Mouse (Mus musculus): Measurements from ENCODE around the gene Kdm7a.
A peak's percentile ranks its signal among the peaks of the same experiment; 100 is the strongest.

The Kdm7a gene

DNA sequence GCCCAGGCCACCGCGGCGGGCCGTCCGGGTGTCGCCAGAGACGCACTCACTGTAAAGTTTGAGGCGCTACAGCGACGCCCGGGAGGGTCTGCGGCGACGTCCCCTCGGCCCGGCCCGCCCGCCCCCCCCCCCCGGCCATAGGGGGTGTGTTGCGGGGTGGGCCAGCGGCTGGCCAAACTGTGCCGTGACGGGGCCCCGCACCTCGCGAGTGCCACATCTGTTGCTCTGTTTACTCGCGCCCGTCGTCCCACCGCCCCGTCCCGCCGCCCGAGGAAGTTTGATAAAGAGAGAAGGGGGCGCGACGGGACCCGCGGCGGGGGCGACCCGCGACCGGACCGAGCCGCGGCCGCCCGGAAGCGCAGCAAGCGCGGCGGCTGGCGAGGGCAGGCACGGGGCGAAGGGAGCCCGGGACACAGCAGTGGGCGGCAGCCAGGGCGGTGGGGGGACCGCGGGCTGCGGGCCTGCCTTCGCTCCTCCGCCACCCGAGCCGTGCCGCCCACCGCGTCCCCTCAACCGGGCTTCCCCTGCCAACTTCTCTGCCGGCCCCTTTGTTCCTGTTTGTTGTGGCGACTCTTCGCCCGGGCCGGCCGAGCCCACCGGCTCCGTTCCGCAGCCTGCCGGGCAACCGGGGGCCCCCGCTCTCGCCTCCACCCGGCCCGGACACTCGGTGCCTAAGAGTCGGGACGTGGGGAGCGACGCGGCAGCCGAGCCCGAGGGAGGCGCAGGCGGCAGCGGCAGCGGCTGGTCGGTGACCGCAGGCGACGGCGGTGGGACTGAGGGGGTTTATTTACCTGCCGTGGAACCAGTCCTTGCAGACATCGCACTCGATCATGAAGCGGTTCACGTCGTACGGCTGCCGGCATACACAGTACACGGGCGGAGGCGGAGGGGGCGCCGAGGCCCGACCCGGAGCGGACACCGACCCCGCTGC lies 674 bp downstream of the Kdm7a start:
- peak in 1 of 2 experiments; percentile 69 for DNase-seq (ENCODE audit: low spot score in 2 of 2)

DNA sequence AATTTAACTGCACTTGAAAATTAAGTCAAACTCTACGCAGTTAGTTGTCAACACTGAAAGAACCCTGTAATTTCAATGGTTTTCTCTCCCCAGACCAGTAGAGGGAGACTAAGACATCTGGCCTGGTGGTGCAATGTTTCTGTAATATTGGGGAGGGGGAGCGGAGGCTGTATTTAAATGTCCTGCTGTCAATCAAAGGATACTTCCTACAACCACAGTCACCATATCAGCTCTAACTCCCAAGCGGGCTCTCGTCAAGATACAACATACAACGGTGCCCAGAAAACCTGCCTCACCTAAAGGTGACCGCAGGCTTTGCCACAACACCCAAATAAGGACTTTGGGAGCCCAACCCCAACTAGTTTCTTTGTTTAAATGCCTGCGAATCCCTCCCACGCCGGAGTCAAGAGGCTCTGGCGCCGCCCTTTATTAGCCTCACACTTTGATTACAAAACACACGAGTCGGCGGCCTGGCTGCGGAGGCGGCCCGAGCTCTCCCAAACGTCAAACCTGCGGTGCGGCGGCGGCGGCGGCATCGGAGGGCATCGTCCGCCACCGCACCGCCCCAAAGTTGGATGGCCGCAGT lies 1.4 kb downstream of the Kdm7a start:
- peak; percentile 81 to 84 for DNase-seq (ENCODE audit: low spot score in 2 of 2)

- DNase-seq (ENCODE audit: low spot score in 2 of 2) = no peak
These were observed 2.1 kb downstream of the Kdm7a start for GRCm38 (mm10) chr6:39204444-39204843.

DNA sequence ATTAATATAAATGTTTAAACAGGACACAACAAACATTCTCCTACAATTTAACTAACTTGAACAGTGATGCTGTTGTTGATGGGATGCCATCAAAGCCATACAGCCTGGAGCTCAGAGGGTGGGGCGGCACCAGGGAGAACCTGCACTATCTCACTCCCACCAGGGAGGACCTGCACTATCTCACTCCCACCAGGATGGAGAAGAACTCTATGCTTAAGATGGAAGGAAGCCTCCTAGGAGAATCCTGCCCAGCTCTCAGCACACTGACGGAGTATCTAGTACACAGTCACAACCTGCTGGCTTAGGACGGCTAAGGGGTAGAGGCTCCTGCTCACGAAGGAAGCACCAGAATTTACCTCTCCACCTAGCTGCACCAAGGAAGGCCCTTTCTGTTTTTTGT lies 3.4 kb downstream of the Kdm7a start:
- DNase-seq (ENCODE audit: low spot score in 2 of 2) = peak; percentile 68 to 85

GRCm38 (mm10) chr6:39193006-39193405 lies 13.6 kb downstream of the Kdm7a start:
- no peak for DNase-seq (ENCODE audit: low spot score in 2 of 2)

DNA sequence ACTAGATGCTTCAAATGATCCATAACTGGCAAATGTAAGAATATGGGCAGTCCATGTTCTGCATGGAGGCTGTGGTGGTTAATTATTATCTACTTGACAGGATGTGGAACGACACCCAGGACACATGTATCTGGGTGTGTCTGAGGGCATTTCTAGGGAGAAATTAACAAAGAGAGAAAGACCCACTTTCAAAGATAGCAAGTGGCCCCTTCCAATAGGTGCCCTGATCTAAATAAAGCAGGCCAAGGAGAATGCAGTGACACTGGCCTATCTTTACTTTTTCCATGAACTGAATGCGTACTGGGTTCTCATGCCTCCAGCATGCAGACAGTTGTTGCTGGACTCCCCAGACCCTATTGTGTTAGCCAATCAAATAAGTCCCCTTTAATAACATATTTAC lies 15.1 kb downstream of the Kdm7a start:
- DNase-seq (ENCODE audit: low spot score in 2 of 2) = no peak

- DNase-seq (ENCODE audit: low spot score in 2 of 2) = no peak
These were observed 19.4 kb downstream of the Kdm7a start for GRCm38 (mm10) chr6:39187227-39187626.

- DNase-seq (ENCODE audit: low spot score in 2 of 2) = no peak
These were observed 37.5 kb downstream of the Kdm7a start for GRCm38 (mm10) chr6:39169089-39169488.

DNA sequence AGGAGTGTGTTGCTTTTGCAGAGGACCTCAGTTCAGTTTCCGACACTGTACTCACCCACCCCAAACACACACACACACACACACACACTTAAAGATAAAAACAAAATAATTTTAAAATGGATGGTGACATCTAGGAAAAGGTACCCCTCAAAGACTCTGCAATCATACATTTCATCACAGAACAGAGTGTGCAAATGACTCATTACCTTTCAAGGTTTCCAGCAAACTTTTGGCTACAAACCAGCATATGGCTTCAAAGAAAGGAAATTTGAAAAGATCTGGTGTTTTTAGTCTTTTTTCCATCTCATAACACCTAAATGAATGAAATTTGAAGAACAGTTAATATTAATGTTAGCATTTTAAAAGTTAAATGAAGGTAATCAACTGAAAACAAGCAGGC lies 41.7 kb downstream of the Kdm7a start:
- no peak for DNase-seq (ENCODE audit: low spot score in 2 of 2)

DNA sequence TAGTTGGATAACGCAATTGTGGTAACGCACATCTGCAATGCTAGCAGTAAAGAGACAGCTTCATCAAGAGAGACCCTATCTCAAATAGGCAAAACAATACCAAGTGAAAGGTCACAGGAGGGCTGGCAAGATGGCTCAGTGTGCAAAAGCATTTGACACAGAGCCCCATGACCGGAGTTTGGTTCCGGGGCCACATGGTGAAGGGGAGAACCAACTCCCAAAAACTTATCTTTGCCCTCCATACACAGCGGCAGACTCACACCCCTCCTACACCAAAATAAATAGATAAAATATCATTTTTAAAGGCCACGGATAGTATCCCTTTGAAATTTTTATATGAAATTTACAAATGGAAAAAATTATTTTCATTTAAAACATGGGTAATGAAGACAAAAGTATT lies 44.6 kb downstream of the Kdm7a start:
- no peak for DNase-seq (ENCODE audit: low spot score in 2 of 2)

DNA sequence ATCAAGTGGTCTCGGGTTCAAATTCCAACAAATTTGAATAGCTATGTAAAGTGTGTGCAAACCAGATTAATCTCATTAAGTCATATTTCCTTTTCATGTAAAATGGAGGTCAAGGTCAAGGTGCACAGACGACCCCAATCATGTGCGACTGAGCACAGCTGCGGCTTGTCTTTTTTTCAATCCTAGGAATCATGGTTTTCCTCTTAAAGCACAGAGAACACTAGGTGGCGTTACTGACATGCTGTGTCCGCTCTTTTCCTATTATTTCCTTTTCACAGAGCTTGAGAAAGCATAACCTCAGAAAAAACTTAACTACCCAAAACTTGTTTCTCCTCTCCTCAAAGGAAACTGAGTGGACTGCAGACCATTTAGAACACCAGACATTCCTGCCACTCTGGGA lies 60.5 kb downstream of the Kdm7a start:
- no peak for DNase-seq (ENCODE audit: low spot score in 2 of 2)

DNA sequence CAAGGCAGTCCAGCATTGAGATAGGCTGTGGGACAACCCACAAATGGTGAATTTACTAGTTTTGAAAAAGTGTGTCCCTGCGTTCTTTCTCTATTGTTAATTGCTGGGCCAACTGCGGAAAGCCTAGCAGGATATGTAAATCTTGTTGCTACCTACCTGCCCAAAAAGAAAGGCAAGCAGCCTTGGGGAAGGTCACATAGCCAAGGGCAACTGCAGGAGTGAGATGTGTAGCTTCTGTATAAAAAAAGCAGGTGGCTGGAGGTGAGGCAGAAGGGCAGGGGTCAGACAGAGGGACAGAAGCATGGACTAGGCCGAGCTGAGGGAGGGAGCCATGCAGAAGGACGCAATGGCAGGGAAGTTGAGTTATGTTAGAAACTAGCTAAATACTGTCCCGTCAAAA lies 74.0 kb downstream of the Kdm7a start:
- no peak for DNase-seq (ENCODE audit: low spot score in 2 of 2)

DNA sequence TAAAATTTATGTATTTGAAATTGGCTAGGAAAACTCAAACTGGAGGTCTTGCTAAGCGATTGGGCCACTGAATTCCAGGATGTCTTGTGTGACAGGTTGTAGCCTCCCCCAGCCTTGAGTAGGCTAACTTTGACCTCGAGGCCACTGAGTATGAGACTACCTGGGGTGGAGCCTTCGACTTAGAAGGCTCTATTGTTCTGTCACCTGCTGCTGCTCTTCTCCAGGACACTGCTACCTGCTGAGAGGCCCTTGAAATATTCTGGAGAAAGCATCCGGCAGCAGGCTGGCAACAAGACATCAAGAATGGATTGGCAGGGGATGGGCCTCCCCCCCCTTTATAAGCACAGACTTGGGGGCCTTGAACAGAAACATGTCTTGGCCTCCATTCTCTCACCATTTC lies 75.1 kb downstream of the Kdm7a start:
- DNase-seq (ENCODE audit: low spot score in 2 of 2) = no peak

DNA sequence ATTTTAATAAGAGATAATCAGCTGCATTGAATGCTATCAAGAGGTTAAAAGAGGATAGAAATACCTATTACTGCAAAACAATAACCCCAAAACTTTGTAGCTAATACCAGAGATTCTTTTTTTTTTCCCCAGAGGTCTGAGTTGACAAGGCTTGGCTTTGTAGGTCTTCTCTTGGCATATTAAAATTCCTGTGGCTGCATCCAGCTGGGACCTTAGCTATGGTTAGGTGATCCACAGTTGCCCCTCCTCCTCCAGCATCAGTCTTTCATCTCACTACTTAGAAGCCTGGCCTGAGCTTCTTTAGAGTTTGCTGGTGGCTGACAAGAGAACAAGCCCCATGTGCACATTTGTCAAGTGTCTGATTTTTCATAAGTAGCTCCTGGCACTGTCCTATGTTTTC lies 81.9 kb downstream of the Kdm7a start:
- DNase-seq (ENCODE audit: low spot score in 2 of 2) = no peak

DNA sequence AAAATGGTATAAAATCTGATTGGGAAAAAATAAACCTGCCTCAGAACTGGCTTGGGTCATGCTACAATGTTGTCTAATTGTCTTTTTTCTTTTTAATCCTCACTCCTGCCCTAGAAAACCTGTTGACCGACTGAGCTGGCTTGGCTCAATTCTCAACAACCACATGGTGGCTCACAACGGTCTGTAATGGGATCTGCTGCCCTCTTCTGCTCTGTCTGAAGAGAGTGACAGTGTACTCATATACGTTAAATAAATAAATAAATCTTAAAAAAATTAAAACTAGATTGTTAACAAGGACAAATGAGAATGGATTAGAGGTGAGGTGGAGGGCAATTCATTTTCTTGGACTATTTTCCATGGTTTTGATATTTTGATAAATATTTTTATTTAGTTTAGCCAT lies 85.9 kb downstream of the Kdm7a start:
- no peak for DNase-seq (ENCODE audit: low spot score in 2 of 2)

DNA sequence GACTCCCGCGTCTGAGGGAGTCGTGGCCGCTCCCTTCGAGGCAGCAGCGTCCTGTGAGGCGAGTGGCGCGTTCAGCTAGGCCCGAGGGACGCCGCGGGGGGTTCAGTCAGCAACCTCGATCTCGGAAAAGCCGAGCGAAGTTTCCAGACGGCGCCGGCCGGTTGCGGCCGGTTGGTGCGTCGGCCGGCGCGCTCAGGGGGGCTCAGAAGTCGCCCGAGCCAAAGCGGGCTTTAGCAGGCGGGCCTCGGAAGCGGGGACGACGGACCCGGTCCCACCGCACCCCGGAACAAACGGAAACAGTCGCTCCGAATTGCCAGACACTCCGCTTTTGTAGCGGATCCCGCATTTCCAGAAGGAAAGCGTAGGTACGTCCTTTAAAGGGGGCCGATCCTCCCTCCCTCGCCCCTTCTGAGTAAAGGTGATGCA lies 88.1 kb downstream of the Kdm7a start:
- peak in 1 of 2 experiments; percentile 46 for DNase-seq (ENCODE audit: low spot score in 2 of 2)

DNA sequence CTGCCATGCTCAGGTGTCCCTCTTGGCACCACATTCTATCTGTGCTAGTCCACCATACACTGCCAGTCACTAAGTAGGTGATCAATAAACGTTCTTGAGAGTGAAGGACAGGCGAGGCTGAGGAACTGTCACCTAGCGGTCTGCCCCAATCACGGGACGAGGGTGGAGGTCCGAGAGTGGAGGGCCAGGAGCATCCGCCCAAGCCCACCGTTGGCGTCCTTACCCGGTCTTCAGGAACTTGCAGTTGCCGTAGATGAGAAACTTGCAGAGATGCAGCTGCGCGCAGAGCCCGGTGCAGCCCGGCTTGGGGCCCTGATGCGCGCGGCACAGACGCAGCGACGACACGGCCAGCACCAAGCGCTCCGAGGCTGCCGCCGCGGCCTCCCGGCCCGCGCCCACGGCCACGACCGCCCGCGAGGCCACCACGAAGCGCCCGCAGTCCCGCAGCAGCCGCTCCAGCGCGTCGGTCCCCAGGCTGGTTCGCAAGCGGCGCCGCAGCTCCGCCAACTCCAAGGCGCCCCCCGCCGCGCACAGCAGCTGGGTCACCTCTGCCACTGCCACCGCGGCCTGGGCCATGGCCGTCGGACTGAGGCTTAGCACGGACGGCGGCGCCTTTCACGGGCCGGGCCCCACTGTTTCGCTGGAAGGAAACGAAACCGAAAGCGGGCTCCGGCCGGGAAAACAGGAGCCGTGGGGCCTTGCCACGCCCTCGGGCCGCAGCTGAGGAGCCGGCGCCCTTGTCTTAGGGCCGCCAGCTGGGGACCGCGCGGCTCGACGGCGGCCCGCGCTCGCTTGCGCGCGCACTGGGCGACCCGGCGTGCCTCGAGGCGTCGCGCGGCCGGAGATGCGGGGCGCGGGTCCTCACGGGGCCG lies 88.8 kb downstream of the Kdm7a start, which contains the start of gene Parp12:
Parp12 (minus strand) TSS at position 766 of the 872 bp plus-strand sequence.
- peak; percentile 70 to 80 for DNase-seq (ENCODE audit: low spot score in 2 of 2)

DNA sequence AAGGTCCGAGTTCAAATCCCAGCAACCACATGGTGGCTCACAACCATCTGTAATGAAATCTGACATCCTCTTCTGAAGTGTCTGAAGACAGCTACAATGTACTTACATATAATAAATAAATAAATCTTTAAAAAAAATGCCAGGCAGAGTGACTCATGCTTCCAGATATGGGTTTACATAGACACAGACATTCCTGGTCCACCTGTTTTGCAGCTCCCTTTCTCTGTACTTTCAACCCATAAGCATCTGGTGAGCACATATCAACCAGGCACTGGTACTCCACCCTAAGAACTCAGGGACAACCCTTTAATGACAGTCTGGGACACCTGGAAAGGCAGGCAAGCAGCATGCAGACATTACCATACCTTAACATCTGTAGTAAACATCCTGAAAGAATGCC lies 91.2 kb downstream of the Kdm7a start:
- no peak for DNase-seq (ENCODE audit: low spot score in 2 of 2)

GRCm38 (mm10) chr6:39113141-39113540 lies 93.4 kb downstream of the Kdm7a start:
- no peak for DNase-seq (ENCODE audit: low spot score in 2 of 2)

DNA sequence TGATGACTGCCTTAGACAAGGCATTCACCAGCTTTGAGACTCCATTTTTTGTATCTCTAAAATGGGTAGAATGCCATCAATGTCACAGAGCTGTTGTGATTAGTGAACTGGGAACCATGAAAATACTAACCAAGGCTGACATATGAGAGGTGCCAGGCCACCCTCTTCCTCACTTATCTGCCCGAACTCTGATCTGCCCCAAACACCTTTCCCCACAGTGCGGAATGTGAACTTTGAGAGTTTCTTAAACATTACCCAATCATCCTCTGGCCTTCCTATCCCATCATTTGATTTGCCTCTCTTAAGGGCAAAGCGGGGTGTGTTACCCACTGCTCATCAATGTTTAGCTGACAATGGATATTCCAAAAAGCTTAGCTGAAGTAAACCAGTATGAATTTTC lies 93.9 kb downstream of the Kdm7a start:
- no peak for DNase-seq (ENCODE audit: low spot score in 2 of 2)

GRCm38 (mm10) chr6:39106812-39107211 lies 99.8 kb downstream of the Kdm7a start:
- peak in 1 of 2 experiments; percentile 19 for DNase-seq (ENCODE audit: low spot score in 2 of 2)

DNA sequence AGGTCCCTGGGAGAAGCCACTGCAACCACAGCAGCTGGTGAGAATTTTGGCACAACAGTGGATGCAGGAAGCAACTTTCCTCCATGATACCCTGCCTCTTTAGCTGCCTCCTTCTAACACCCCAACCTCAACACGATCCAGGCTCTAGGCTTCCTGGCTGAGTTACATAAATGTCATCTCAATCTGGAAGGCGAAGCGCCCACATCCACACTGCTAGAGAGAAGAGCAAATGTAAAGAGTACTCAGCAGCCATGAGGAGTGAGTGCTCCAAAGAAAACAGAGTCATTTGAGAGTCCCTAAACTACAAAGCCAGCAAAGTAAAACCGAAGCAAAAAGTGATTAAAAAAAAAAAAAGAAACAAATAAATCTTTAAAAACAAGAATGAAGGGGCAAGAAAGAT lies 102.0 kb downstream of the Kdm7a start:
- no peak for DNase-seq (ENCODE audit: low spot score in 2 of 2)
